Mouse (Mus musculus): ENCODE data around the gene Ebf1. TPM values are rescaled to one million over a fixed set of nuclear protein-coding genes. Genes with fewer than 3 reads are reported as not detected.

The Ebf1 gene
- total RNA-seq, 2 experiments from 2014 or later: 3.6 to 4.7 TPM

- no peak for DNase-seq (ENCODE audit: low spot score in 2 of 2)
These were observed 271.3 kb downstream of the Ebf1 start for GRCm38 (mm10) chr11:44888390-44888789.

- no peak for DNase-seq (ENCODE audit: low spot score in 2 of 2)
These were observed 275.9 kb downstream of the Ebf1 start for GRCm38 (mm10) chr11:44892814-44893521.

- DNase-seq (ENCODE audit: low spot score in 2 of 2): no peak
These were observed 276.9 kb downstream of the Ebf1 start for GRCm38 (mm10) chr11:44893986-44894385.

DNA sequence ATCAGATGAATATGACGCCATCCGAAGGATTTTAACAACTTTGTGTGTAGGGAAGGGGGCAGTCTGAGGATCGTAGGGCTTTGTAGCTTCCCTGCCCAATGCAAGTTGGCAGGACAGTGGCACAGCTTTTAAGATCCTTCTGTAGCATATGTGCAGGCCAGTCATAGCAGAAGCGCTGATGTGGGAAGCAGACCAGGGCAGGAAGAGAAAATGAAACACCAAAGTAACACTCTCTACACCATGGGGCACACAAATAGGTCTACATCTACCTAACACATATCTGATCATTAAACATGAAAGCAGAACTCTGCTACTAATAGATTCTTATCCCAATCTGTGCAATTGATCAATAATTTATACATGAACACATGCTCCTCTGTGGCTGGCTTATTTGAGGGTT is 277.7 kb downstream of the Ebf1 start:
- no peak for DNase-seq (ENCODE audit: low spot score in 2 of 2)

DNA sequence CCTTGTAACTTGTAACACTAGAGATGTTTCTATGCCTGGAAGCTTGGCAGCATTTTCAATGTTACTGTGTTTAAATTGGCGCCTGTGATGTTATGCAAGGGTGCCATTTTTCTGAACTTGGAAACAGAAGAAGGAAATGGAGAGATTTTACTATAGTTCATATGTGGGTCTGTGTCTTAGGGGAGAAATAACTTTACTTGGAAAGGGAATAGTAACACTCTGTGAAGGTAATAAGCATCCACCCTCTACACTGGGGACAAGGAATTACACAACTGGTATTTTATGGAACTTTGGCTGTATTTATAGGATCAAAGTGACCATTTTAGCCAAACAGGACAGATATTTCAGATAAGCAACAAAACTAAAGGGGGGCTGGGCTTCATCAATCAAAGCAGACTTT is 278.8 kb downstream of the Ebf1 start:
- DNase-seq (ENCODE audit: low spot score in 2 of 2): no peak

DNA sequence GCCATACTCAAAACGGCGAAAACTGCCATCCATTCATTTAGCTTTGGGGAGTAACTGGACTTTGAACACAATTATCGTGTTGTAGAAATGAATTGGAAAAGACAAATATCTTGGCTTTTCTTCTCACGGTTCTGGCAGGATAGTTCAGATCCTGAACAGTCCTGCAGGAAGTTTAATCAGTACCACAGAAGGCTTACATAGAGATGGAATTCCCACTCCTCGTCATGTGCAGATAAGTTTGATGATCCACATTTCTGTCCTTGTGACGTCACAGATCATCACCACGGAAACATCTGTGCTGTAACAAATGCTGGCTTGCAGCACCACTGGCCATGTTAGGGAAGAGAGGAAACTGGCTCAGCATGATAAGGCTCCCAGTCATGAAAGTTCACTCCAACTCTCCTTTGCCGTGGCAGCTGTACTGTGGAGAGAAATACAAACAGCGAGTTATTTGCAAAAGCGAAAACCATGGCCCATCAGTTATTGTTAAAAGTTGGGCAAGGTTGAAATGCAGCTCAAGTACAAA is 280.1 kb downstream of the Ebf1 start:
- no peak for DNase-seq (ENCODE audit: low spot score in 2 of 2)

DNA sequence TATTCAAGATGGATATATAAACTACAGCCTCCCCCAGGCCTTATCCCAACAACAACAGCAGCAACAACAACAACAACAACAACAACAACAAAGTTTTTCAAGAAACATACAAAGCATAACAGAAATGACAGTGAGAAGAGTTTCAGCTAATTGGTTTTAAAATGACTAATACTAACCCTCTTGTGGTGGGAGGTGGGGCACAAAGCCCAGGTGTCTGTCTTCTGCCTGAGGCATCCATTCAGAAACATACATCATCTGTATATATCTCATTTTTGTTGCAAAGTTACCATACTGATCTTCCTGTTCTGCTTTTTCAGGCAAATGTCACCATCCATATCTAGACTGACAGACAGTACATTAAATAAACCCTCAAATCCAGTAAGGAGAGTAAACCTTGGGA is 282.4 kb downstream of the Ebf1 start:
- no peak for DNase-seq (ENCODE audit: low spot score in 2 of 2)

- no peak for DNase-seq (ENCODE audit: low spot score in 2 of 2)
These were observed 282.8 kb downstream of the Ebf1 start for GRCm38 (mm10) chr11:44899965-44900364.

GRCm38 (mm10) chr11:44900496-44900895 is 283.4 kb downstream of the Ebf1 start:
- DNase-seq (ENCODE audit: low spot score in 2 of 2): no peak

DNA sequence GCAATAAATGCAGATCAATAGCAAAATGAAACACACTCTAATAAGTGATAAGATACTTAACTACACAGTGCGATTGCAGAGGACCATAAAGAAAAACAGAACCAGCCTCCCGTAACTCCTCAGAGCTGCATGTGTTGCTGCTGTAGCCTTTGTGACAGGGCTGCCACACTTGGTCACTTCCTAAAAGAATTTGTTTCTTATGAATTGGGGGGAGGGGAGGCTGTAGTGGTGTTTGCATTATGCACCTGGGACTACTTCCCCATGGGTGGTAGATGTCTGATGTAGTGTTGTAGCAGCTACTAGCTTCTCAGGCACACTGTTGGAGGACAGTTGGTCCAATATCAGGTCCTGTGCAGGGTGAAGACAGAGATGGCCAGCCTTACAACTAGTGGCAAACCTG is 284.6 kb downstream of the Ebf1 start:
- DNase-seq (ENCODE audit: low spot score in 2 of 2): no peak

- no peak for DNase-seq (ENCODE audit: low spot score in 2 of 2)
These were observed 285.0 kb downstream of the Ebf1 start for GRCm38 (mm10) chr11:44902165-44902564.

DNA sequence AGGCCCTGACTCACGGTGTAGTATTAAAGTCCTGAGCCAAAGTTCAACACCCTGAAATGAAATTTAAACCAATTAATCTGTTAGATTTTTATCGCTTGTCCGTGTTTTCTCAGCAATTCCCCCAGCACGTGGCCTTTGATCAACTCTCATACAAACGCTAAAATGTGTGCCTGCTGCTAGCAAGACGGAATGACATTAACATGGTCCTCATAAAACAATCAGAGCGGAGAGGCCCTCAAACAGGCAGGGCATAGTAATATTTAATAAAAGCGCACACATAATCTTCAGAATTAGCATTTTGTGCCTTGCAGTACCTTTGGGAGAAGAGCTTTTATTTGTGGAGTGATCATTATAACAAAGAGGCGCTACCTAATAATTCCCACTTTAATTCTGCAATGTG is 287.0 kb downstream of the Ebf1 start:
- DNase-seq (ENCODE audit: low spot score in 2 of 2): no peak

DNA sequence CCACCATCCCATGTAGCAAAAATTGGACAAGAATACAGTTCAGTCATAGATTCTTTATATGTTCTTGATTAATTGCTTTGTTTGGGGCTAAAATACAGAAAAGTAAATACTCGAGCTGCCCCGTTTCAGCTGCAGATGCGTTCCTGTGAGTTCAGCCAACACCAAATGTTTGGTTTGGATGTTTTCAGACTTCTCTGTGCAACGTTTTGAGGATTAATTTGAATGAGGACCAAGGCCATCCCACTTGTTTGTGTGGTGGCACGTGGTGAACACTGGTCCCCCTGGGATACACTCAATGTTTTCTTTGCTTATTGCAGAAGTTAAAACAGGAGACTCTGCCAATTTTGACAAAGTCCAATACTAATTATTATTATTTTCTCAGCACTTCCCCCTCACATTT is 289.3 kb downstream of the Ebf1 start:
- DNase-seq (ENCODE audit: low spot score in 2 of 2): no peak

GRCm38 (mm10) chr11:44911765-44912164 is 294.6 kb downstream of the Ebf1 start:
- DNase-seq (ENCODE audit: low spot score in 2 of 2): no peak

GRCm38 (mm10) chr11:44913806-44914205 is 296.7 kb downstream of the Ebf1 start:
- no peak for DNase-seq (ENCODE audit: low spot score in 2 of 2)

DNA sequence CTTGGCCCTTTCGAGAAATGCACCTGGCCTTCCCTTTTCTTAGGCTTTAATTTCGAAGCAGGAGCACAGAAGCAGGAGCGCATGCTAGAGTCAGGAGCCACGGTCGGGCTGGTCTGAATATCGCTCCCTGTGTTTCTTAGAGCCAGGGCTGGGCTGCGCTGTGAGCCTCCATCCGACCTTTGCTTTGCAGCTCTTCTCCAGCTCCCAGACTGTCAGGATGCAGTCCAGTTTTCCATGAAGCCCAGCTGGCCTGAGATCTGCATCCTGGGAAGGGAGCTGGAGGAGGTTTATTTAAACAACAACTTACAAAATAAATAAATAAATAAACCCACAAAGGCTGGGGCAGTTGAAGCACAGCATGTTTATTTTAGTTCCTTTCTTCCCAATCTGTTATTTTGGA is 299.9 kb downstream of the Ebf1 start:
- no peak for DNase-seq (ENCODE audit: low spot score in 2 of 2)

- peak; percentile 2 to 16 for DNase-seq (ENCODE audit: low spot score in 2 of 2)
These were observed 306.0 kb downstream of the Ebf1 start for GRCm38 (mm10) chr11:44923138-44923537.

DNA sequence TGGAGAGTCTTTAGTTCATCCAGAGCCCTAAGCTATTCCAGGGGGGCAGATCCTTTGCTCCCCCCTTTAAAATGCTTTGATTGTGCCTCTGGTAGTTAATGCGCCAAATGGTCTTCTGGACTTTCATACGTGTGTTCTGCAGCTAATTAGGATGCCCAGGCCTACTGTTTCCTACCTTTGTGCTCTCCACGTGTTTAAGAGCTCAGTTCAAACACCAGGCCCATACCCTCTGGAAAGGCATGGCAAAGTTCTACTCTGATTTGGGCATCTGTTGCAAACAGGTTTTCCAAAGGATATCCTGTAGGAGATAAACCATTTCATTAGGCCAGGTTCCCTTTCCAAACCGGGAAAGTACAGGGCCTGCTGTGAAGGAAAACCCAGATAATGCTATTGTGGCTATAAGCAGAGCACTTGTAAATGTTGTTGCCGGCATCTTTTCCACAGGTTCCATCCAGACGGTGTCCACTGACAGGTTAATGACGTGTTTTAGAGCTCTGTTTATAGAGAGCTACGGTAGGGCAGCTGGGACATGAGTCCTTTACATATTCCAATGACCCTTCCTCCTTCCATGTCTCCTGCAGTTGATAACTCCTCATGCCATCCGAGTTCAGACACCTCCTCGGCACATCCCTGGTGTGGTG is 306.9 kb downstream of the Ebf1 start:
- DNase-seq (ENCODE audit: low spot score in 2 of 2): no peak

- DNase-seq (ENCODE audit: low spot score in 2 of 2): no peak
These were observed 307.8 kb downstream of the Ebf1 start for GRCm38 (mm10) chr11:44924896-44925295.

DNA sequence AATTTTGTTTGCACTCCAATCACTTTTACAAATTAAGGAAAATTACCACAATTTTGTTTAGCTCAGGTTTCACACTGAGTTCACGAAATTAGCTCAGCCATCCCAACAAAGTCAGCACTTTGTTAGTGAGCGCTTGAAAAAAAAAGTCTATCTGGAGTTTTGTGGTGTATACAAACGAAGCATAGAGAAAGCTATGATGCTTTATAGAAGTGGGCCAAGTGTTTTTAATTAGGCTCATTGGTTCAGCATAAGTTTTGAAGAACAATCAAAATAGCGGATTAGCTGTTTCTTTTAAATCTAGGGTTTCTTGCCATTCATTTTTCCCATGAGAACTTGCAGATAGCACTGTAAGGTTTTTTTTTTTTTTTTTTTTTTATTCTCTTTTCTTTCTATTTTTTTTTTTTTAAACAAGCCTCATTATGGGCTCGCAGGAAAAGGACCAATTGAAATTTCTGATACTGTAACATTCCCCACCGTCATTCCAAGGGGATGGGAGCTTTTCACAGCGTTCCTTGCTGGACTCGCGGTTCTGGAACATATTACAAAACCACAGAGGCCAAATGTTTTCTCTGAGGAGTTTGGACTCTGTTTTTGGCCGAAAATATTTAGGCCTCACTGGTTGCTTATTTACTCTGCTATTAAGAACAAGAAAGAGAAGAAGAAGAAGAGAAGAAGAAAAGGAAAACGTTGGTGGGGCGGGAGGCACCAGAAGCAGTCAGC is 308.8 kb downstream of the Ebf1 start:
- no peak for DNase-seq (ENCODE audit: low spot score in 2 of 2)

DNA sequence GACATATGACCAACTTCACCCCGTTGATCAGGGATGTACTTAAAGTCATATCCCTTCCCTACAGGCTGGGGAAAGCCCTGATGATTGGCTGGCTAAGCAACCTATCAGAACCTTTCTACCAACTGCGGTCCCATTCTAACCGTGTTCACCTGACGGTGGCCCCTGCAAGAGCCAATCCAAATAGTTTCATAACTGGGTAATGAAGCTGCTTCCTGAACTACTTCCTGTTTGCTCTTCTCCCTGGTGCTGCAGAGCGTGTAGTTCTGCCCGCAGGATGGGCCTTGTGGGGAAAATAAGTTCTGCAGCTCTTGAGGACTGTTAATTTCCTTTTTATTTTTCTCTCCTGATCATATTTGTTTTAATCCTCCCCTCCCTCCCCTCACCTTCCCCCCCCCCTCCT is 311.3 kb downstream of the Ebf1 start:
- no peak for DNase-seq (ENCODE audit: low spot score in 2 of 2)

- DNase-seq (ENCODE audit: low spot score in 2 of 2): no peak
These were observed 315.9 kb downstream of the Ebf1 start for GRCm38 (mm10) chr11:44932942-44933483.
